Mouse (Mus musculus): ENCODE measurements around the gene Trp53i11. TPM values are rescaled to one million over a fixed set of nuclear protein-coding genes. Genes with fewer than 3 reads are reported as not detected.

The Trp53i11 gene
- total and polyA plus RNA-seq, 3 experiments: not detected

- no peak overlapping the region for H3K27ac ChIP-seq (ENCODE audit: control insufficient read depth, low read depth, low read length)
- TF ChIP-seq RAD21 (IDR thresholded peaks at IDR 0.05; ENCODE audit: low read depth, low read length) (peak; percentile 6; the same call in 1 of the 2 replicates), MAZ (IDR thresholded peaks at IDR 0.05; ENCODE audit: low read depth, low read length) (no peak), MXI1 (IDR thresholded peaks at IDR 0.05; ENCODE audit: low read depth, low read length) (no peak), SMC3 (IDR thresholded peaks at IDR 0.05; ENCODE audit: low read depth, low read length) (peak; percentile 57), USF2 (IDR thresholded peaks at IDR 0.05; ENCODE audit: borderline replicate concordance in 1 of 2, insufficient read depth in 1 of 2, low read depth in 1 of 2, low read length in 2 of 2) (no peak), HCFC1 (IDR thresholded peaks at IDR 0.05; ENCODE audit: low read depth, low read length) (no peak), POLR2AphosphoS2 (IDR thresholded peaks at IDR 0.05; ENCODE audit: low read length) (no peak), E2F4 (IDR thresholded peaks at IDR 0.05; ENCODE audit: borderline replicate concordance, low read depth, low read length) (no peak), MYC (IDR thresholded peaks at IDR 0.05; ENCODE audit: low read depth, low read length) (no peak), MAFK (IDR thresholded peaks at IDR 0.05; ENCODE audit: borderline replicate concordance, low read depth, low read length) (no peak), TCF12 (IDR thresholded peaks at IDR 0.05; ENCODE audit: low read depth, low read length) (no peak), GABPA (IDR thresholded peaks at IDR 0.05; ENCODE audit: low read depth, low read length) (no peak), CTCF (IDR thresholded peaks at IDR 0.05 in 2 of 3, conservative IDR thresholded peaks at IDR 0.05 in 1 of 3; ENCODE audit: control insufficient read depth in 1 of 3, insufficient read depth in 1 of 3, low read depth in 2 of 3, low read length in 3 of 3, poor library complexity in 1 of 3, severe bottlenecking in 1 of 3) (peak; percentile 86 to 98 (median 94)), TBP (IDR thresholded peaks at IDR 0.05; ENCODE audit: low read depth, low read length) (no peak), CHD1 (IDR thresholded peaks at IDR 0.05; ENCODE audit: low read depth, low read length) (no peak), NRF1 (IDR thresholded peaks at IDR 0.05; ENCODE audit: insufficient read depth, low read depth, low read length, poor library complexity, severe bottlenecking) (no peak), ZKSCAN1 (IDR thresholded peaks at IDR 0.05; ENCODE audit: low read depth, low read length) (no peak), POLR2A (IDR thresholded peaks at IDR 0.05; ENCODE audit: control insufficient read depth in 1 of 2, insufficient read depth in 1 of 2, low read depth in 1 of 2, low read length in 2 of 2, poor library complexity in 1 of 2) (no peak)
- H3K79me2 ChIP-seq (ENCODE audit: control insufficient read depth, insufficient read depth, low read length, poor library complexity): no peaks in the 10 kb centered on the region
- H3K36me3 ChIP-seq (ENCODE audit: control insufficient read depth in 1 of 2, insufficient read depth in 2 of 2, low read length in 2 of 2): no peaks in the 10 kb centered on the region
- H3K9ac ChIP-seq (ENCODE audit: control insufficient read depth, low read depth, low read length, poor library complexity, severe bottlenecking): no peak overlapping the region
- peaks cover 2% of the 10 kb centered on the region in 2 experiments; a peak in 3 of 4 replicates for H3K27me3 ChIP-seq (ENCODE audit: control insufficient read depth in 1 of 2, insufficient read depth in 2 of 2, low read length in 2 of 2)
- peak; percentile 66 for DNase-seq (ENCODE audit: low read depth, low spot score)
- H3K4me1 ChIP-seq (ENCODE audit: control insufficient read depth in 1 of 2, insufficient read depth in 2 of 2, low read length in 2 of 2): no peaks in the 10 kb centered on the region
- no peaks in the 10 kb centered on the region for H3K9me3 ChIP-seq (replicated peaks; ENCODE audit: insufficient read depth, low read length)
- no peak overlapping the region for H3K4me3 ChIP-seq (ENCODE audit: control insufficient read depth in 1 of 2, insufficient read depth in 1 of 2, low read depth in 2 of 2, low read length in 2 of 2)
Observed at GRCm38 (mm10) chr2:93199531-93199974, 12.2 kb downstream of the Trp53i11 start.

GRCm38 (mm10) chr2:93200681-93201340 is 13.5 kb downstream of the Trp53i11 start:
- DNase-seq (ENCODE audit: low read depth, low spot score): peak; percentile 8
- Histone ChIP-seq H3K36me3 (ENCODE audit: control insufficient read depth in 1 of 2, insufficient read depth in 2 of 2, low read length in 2 of 2) (no peaks in the 10 kb centered on the region), H3K4me1 (ENCODE audit: control insufficient read depth in 1 of 2, insufficient read depth in 2 of 2, low read length in 2 of 2) (no peaks in the 10 kb centered on the region), H3K27ac (ENCODE audit: control insufficient read depth, low read depth, low read length) (no peak overlapping the region), H3K9me3 (replicated peaks; ENCODE audit: insufficient read depth, low read length) (no peaks in the 10 kb centered on the region), H3K79me2 (ENCODE audit: control insufficient read depth, insufficient read depth, low read length, poor library complexity) (no peaks in the 10 kb centered on the region), H3K27me3 (ENCODE audit: control insufficient read depth in 1 of 2, insufficient read depth in 2 of 2, low read length in 2 of 2) (no peaks in the 10 kb centered on the region; a peak in 2 of 4 replicates), H3K4me3 (ENCODE audit: control insufficient read depth in 1 of 2, insufficient read depth in 1 of 2, low read depth in 2 of 2, low read length in 2 of 2) (no peak overlapping the region), H3K9ac (ENCODE audit: control insufficient read depth, low read depth, low read length, poor library complexity, severe bottlenecking) (no peak overlapping the region)
- TF ChIP-seq CHD2 (IDR thresholded peaks at IDR 0.05; ENCODE audit: low read length) (no peak), ZC3H11A (IDR thresholded peaks at IDR 0.05; ENCODE audit: low read depth, low read length) (no peak), CTCF (IDR thresholded peaks at IDR 0.05 in 2 of 3, conservative IDR thresholded peaks at IDR 0.05 in 1 of 3; ENCODE audit: control insufficient read depth in 1 of 3, insufficient read depth in 1 of 3, low read depth in 2 of 3, low read length in 3 of 3, poor library complexity in 1 of 3, severe bottlenecking in 1 of 3) (no peak), HCFC1 (IDR thresholded peaks at IDR 0.05; ENCODE audit: low read depth, low read length) (no peak), MXI1 (IDR thresholded peaks at IDR 0.05; ENCODE audit: low read depth, low read length) (no peak), POLR2AphosphoS2 (IDR thresholded peaks at IDR 0.05; ENCODE audit: low read length) (no peak), TCF12 (IDR thresholded peaks at IDR 0.05; ENCODE audit: low read depth, low read length) (no peak), KAT2A (conservative IDR thresholded peaks at IDR 0.05; ENCODE audit: low read depth, low read length) (no peak), USF1 (IDR thresholded peaks at IDR 0.05; ENCODE audit: low read depth, low read length) (no peak), POLR2A (IDR thresholded peaks at IDR 0.05; ENCODE audit: control insufficient read depth in 1 of 2, insufficient read depth in 1 of 2, low read depth in 1 of 2, low read length in 2 of 2, poor library complexity in 1 of 2) (no peak), GATA1 (IDR thresholded peaks at IDR 0.05; ENCODE audit: low read depth, low read length) (no peak), RCOR1 (IDR thresholded peaks at IDR 0.05; ENCODE audit: low read depth, low read length) (no peak)
